Mouse (Mus musculus) Patski (cell line): ENCODE results near the gene Olfm3. TPM values are rescaled to one million over a fixed set of nuclear protein-coding genes. Genes with fewer than 3 reads are reported as not detected.

ENCODE experiments used
- ATAC-seq: fragments of 100-300 bp; one replicate; pipeline ENCODE4 v1.8.0; 2021
- CTCF ChIA-PET: fragments of 350-600 bp; sonication (Branson Sonifier 250); formaldehyde crosslinking; loops from one replicate; lab custom pipeline; 2022; ENCODE audit warnings: inconsistent platforms; lab: Charles Lee
- POLR2A ChIA-PET: fragments of 350-600 bp; sonication (Branson Sonifier 250); formaldehyde crosslinking; loops from one replicate; lab custom pipeline; 2022; ENCODE audit warnings: antibody characterized with exemption, inconsistent platforms; lab: Charles Lee
- DNase-seq: peaks from one replicate; pipeline ENCODE4 v3.0.0-alpha.2; 2011; ENCODE audit warnings: low read depth, low spot score
- H3K27me3 ChIP-seq: fragments of 371-371 bp; one replicate; pipeline ENCODE4 v1.5.1; 2021
- CTCF ChIP-seq: fragments of 100-300 bp; IDR thresholded peaks from one replicate; pipeline ENCODE4 v1.5.1; 2021
- in situ Hi-C: fragments of 300-500 bp; cut with MboI; formaldehyde crosslinking; loops from 3 replicates; pipeline ENCODE4 v1.11.1; 2018; ENCODE audit warnings: low pct_unique_long_range_greater_than_20kb, mixed read lengths
- polyA plus RNA-seq: library from polyadenylated mRNA; unstranded; gene quantifications from one replicate; pipeline ENCODE4 v1.2.3, GENCODE M21; 2021

Olfm3 gene
- polyA plus RNA-seq, 1 experiment from 2014 or later = not detected

DNA sequence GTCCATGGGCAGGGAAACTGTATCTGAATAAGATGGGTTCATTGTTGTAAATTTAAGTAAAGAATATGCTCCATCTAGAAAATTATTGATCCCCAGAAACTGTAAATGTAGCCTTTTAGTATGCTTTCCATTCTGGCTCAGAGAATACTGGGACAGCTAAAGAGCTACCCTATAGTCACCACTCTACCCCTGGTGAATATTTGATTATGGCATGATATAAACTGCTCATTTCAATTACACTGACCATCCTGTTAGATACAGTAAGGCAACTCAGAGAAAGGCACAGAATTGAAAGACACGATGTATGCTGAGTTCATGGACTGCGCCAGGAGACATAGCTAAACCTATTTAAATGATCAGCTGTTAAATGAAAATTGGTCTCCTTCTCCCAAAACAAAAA lies 242.4 kb downstream of the Olfm3 start:
- no peaks in the 10 kb centered on the region for H3K27me3 ChIP-seq
- ChIA-PET POLR2A (no interaction called here), CTCF (no interaction called here)
- in situ Hi-C loops = no loop called here
- ATAC-seq (no peak), DNase-seq (no peak)
- TF ChIP-seq CTCF = no peak

DNA sequence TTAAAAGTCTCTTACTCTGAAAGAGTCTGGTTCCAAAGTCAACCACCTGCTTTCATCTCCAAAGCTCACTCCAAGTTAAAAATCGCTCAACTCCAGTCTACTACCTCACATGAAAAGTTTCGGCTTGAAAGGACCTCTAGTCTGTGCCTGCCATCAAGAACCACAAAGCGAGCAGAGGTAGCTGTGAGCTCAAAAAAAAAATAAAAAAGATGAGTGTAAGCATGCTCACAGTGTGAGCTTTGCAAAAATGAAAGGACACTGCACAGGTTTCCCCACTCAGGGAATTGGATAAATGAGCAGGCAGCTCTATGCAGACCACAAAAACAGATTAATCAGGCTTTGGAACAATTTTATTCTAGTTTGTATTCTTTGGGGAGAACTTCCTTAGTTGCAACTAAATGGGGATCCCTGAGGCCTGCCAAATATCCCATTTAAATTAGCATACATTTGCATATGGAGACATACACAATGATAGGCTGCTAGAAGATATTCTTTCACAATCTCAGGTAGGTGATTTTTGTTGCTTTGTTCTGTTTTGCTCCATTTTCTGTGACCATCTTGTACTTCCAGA lies 255.1 kb downstream of the Olfm3 start:
- ChIA-PET POLR2A (no interaction called here), CTCF (interaction anchor here (0.7 kb wide), 1 partner anchor 11 kb away, joined by 3 read pairs; no protein-coding TSS in a partner anchor)
- ATAC-seq = no peak
- no peak for TF ChIP-seq CTCF
- no peak for DNase-seq
- no peaks in the 10 kb centered on the region for H3K27me3 ChIP-seq
- in situ Hi-C loops = no loop called here

DNA sequence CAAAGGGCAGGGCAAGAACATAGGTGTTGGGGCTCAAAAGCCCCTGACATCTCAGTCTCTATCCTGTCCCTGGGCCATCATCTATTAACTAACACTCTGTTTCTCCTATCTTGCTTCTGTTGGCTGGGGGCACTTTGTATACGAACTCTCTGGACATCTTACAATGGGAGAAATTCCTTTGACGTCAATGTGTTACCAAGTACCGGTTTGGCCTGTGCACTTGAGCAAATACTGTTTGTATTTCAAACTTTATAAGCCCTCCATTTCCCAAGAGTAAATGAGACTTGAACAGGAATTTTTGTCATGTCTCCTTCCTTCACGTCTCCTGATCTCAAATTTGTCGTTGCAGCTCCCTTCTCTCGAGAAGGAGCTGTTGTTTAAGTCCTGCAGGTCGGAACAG lies 270.7 kb downstream of the Olfm3 start:
- CTCF ChIA-PET = no interaction called here
- no peak for TF ChIP-seq CTCF
- ATAC-seq (no peak), DNase-seq (no peak)
- POLR2A ChIA-PET = no interaction called here
- no peaks in the 10 kb centered on the region for H3K27me3 ChIP-seq
- in situ Hi-C loops = no loop called here
